Mouse (Mus musculus) megakaryocyte, embryonic 14.5 days (primary cell): ENCODE results near the gene Ahcyl2.

Experiments used
- FLI1 ChIP-seq: IDR thresholded peaks from 2 replicates; pipeline ENCODE4 v1.6.1; 2012; ENCODE audit warnings: low read length, inconsistent platforms, mixed read lengths
- GATA1 ChIP-seq: IDR thresholded peaks from 3 replicates; pipeline ENCODE4 v1.6.1; 2012; ENCODE audit warnings: mixed read lengths, low read length, inconsistent platforms, borderline replicate concordance

- TF ChIP-seq GATA1 (no peak), FLI1 (no peak)
Measured at GRCm38 (mm10) chr6:29853213-29853899, 85.5 kb downstream of the Ahcyl2 start.
